Mouse (Mus musculus) G1E (cell line): ENCODE data around the gene Osgepl1. TPM values are rescaled to one million over a fixed set of nuclear protein-coding genes. Genes with fewer than 3 reads are reported as not detected.
A peak's percentile ranks its signal among the peaks of the same experiment; 100 is the strongest.
"Not testable (repeated sequence)": the region's sequence is repeated elsewhere in the genome, so short reads cannot be mapped to it uniquely, and the experiment has no call there.

Source experiments
- ATAC-seq: 2 replicates; pipeline ENCODE4 v1.8.0; 2016; ENCODE audit warnings: mild to moderate bottlenecking; ENCODE audit not compliant: insufficient number of reproducible peaks, poor library complexity, low FRiP score, severe bottlenecking; ENCODE audit errors: extremely low read depth
- DNase-seq: peaks from one replicate; pipeline ENCODE4 v3.0.0; 2012; ENCODE audit warnings: low spot score
- H3K27me3 ChIP-seq: 2 replicates; pipeline ENCODE4 v1.6.1; 2012; ENCODE audit warnings: mild to moderate bottlenecking, low read length, inconsistent platforms; ENCODE audit not compliant: insufficient read depth
- H3K36me3 ChIP-seq: replicated peaks from 2 replicates; pipeline ENCODE3; 2012; ENCODE audit warnings: mild to moderate bottlenecking, inconsistent platforms
- H3K4me1 ChIP-seq: 2 replicates; pipeline ENCODE4 v1.6.1; 2012; ENCODE audit warnings: low read depth, low read length, inconsistent platforms, mixed read lengths; ENCODE audit not compliant: insufficient read depth
- H3K4me3 ChIP-seq: 2 replicates; pipeline ENCODE4 v1.5.1; 2012; ENCODE audit warnings: low read depth, mild to moderate bottlenecking, inconsistent platforms, low read length, moderate library complexity, mixed read lengths
- H3K9me3 ChIP-seq: replicated peaks from 2 replicates; pipeline ENCODE4 v1.6.1; 2012; ENCODE audit warnings: inconsistent platforms
- CTCF ChIP-seq: IDR thresholded peaks from 2 replicates; pipeline ENCODE4 v1.5.1; 2012; ENCODE audit warnings: low read depth, low read length, inconsistent platforms, mixed read lengths
- GATA1 ChIP-seq: IDR thresholded peaks from 2 replicates; pipeline ENCODE4 v1.6.1; 2012; ENCODE audit warnings: borderline replicate concordance, low read length, inconsistent platforms, mixed read lengths
- GATA2 ChIP-seq: IDR thresholded peaks from 2 replicates; pipeline ENCODE4 v1.6.1; 2012; ENCODE audit warnings: low read depth, low read length, inconsistent platforms, borderline replicate concordance
- POLR2AphosphoS5 ChIP-seq: IDR thresholded peaks from 2 replicates; pipeline ENCODE4 v1.6.1; 2012; ENCODE audit warnings: low read depth, low read length, inconsistent platforms; ENCODE audit not compliant: insufficient replicate concordance
- TAL1 ChIP-seq: conservative IDR thresholded peaks from 2 replicates; pipeline ENCODE4 v1.6.1; 2012; ENCODE audit warnings: low read depth, low read length, inconsistent platforms, mixed read lengths
- polyA plus RNA-seq: library from polyadenylated mRNA; stranded (reverse); fragments of >175 nt; gene quantifications from 2 replicates; pipeline ENCODE4 v1.2.3, GENCODE M21; 2012
- total RNA-seq, 2 experiments: library from RNA; stranded (forward) in 1 of 2; stranded (reverse) in 1 of 2; fragments of 200-1000 nt in 1 of 2; fragments of >200 nt in 1 of 2; fragmentation: Nextera tagmentation in 1 of 2; gene quantifications; 2 replicates each; pipeline ENCODE4 v1.2.3; 2014 to 2017

Gene Osgepl1
- total and polyA plus RNA-seq, 3 experiments: 2.1 to 102 (median 51.6) TPM

DNA sequence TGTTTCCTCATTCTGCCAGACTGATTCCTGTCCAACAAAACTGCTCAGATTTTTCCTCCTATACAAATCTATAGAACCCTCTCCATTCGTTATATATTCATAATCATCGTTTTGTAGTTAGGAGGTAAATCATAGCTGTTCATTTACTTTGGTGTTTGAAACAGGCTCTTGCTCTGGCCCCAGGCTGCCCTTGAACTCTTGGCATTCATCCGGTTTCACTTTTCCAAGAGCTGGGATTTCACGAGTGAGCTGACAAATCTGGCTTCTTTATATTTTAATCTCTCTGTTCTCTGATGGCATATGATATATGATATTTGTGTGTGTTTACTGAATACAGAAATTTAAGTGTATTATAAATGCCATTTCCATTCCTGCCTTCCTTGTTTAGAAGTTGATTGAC lies 12.9 kb upstream of the Osgepl1 start:
- no peak for DNase-seq
- H3K9me3 ChIP-seq: no peaks in the 10 kb centered on the region
- H3K36me3 ChIP-seq: peaks cover 62% of the 10 kb centered on the region
- TF ChIP-seq POLR2AphosphoS5: no peak
- no peak for TF ChIP-seq TAL1
- no peak for TF ChIP-seq CTCF
- no peak for TF ChIP-seq GATA1
- no peak for TF ChIP-seq GATA2
- peaks cover 33% of the 10 kb centered on the region for H3K4me1 ChIP-seq
- no peak for ATAC-seq
- H3K4me3 ChIP-seq: no peak overlapping the region
- H3K27me3 ChIP-seq: no peaks in the 10 kb centered on the region

DNA sequence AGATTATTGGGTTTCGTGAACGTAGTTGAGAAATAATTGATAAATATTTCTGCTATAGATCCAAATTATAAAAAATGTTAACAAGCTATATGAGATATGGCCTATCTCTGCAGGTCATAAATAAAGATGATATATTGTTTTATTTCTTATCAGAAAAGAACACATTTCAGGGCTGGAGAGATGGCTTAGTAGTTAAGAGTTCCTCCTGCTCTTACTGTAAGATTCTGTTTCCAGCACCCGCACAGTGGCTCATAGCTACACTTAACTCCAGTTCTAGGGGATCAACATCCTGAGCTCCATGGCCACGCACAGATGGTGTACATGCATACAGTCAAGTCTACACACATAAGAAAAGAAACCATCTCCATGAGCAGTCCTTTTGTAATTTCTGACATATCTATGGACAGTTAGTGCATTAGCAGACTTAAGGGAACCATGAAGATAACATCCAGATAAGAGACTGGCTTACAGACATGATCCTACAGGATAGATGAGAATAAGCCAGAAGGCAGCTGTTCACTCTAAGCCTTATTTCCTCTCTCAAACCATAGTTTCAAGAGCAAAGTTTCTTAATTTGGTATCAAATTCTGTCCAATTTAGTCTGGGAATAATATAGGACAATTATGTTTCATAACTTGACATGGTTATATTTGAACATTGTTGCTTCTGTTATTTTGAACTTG lies 8.4 kb downstream of the Osgepl1 start:
- no peak for TF ChIP-seq GATA2
- peak; percentile 80 for TF ChIP-seq TAL1
- DNase-seq (no peak), ATAC-seq (peak; percentile 56)
- Histone ChIP-seq H3K27me3 (no peaks in the 10 kb centered on the region), H3K9me3 (no peaks in the 10 kb centered on the region), H3K36me3 (peaks cover 35% of the 10 kb centered on the region), H3K4me3 (no peak overlapping the region), H3K4me1 (peaks cover 58% of the 10 kb centered on the region)

- H3K4me1 ChIP-seq: peaks cover 60% of the 10 kb centered on the region
- DNase-seq (no peak), ATAC-seq (no peak)
- H3K36me3 ChIP-seq: peaks cover 24% of the 10 kb centered on the region
- no peaks in the 10 kb centered on the region for H3K27me3 ChIP-seq
- TF ChIP-seq TAL1 (no peak), GATA2 (no peak), CTCF (no peak), GATA1 (no peak), POLR2AphosphoS5 (no peak)
- no peaks in the 10 kb centered on the region for H3K9me3 ChIP-seq
- H3K4me3 ChIP-seq: peak overlapping the region; percentile 47; the same call in 1 of the 2 replicates
Measured at GRCm38 (mm10) chr1:53323254-53323653, 9.8 kb downstream of the Osgepl1 start.

- H3K4me3 ChIP-seq: no peak overlapping the region
- H3K9me3 ChIP-seq: no peaks in the 10 kb centered on the region
- H3K27me3 ChIP-seq: no peaks in the 10 kb centered on the region
- DNase-seq (peak; percentile 14), ATAC-seq (peak; percentile 62)
- TF ChIP-seq TAL1: peak; percentile 76
- TF ChIP-seq CTCF: no peak
- H3K4me1 ChIP-seq: peaks cover 67% of the 10 kb centered on the region
- H3K36me3 ChIP-seq: peaks cover 18% of the 10 kb centered on the region
Measured at GRCm38 (mm10) chr1:53324277-53324676, 10.9 kb downstream of the Osgepl1 start.

DNA sequence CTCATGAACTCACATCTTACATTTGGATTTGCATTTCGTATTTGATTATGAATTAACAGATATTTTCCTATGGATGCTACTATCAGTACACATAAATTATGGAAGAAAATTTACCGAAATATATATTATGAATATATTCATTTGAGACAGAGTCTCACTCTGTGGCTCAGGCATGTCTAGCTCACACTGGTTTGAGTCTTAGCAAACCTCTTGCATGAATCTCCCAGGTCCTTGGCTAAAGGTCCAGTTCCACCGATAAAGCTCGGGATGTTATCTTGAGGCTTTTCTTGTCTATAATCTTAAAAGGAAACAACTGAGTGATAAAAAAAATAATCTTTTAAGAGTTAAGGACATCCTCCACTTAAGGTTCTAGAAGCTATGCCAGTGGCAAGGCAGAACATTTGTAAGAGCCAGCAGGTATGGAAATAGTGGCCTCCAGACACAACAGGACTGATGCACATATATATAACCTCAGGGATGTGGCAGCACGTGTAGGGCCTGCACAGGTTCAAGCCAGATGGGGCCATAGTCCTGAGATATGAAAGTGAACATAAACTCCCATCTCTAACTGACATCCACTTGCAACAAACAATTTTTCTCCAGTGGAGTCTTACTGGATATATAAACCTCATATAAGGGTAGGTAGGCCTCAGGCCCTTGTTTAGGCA lies 11.5 kb downstream of the Osgepl1 start:
- no peaks in the 10 kb centered on the region for H3K27me3 ChIP-seq
- peaks cover 14% of the 10 kb centered on the region for H3K36me3 ChIP-seq
- peaks cover 67% of the 10 kb centered on the region for H3K4me1 ChIP-seq
- TF ChIP-seq CTCF (no peak), GATA1 (no peak), GATA2 (no peak), POLR2AphosphoS5 (no peak)
- ATAC-seq (no peak), DNase-seq (no peak)
- no peaks in the 10 kb centered on the region for H3K9me3 ChIP-seq
- H3K4me3 ChIP-seq: no peak overlapping the region

DNA sequence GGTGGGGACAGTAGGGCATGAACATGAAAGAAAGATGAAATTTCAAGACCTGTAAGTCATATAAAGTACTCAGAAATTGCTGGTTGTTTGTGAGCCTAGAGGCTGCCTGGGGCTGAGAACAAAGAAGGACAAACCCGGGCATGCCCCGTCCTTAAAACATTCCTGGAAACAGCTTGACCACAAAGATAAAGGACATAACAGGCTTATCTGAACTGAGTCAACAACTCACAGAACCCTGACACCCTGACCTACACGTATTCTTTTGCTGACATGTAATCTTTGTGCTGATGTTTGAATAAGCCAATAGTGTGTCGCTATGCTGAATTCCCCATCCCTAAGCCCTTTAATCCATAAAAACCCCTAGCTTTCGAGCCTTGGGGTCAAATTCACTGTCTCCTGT lies 20.1 kb downstream of the Osgepl1 start:
- H3K27me3 ChIP-seq, ATAC-seq, H3K36me3 ChIP-seq, DNase-seq, H3K4me3 ChIP-seq: not testable (repeated sequence)
- peaks cover 19% of the 10 kb centered on the region for H3K4me1 ChIP-seq
- peaks cover 10% of the 10 kb centered on the region for H3K9me3 ChIP-seq

DNA sequence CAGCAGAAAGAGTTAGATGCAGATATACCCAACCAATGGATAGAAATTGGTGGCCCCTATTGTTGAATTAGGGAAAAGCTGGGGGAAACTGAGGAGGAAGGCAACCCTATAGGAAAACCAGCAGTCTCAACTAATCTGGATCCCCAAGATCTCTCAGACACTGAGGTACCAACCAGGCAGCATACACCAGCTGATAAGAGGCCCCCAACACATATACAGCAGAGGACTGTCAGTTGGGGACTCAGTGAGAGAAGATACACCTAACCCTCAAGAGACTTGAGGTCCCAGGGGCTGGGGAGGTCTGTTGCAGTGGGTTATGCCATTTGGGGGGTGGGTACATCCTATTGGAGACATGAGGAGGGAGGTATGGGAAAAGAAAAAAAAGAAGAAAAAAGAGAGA lies 22.0 kb downstream of the Osgepl1 start:
- DNase-seq (no peak), ATAC-seq (no peak)
- Histone ChIP-seq H3K9me3 (peaks cover 10% of the 10 kb centered on the region), H3K27me3 (no peaks in the 10 kb centered on the region), H3K4me3 (no peak overlapping the region), H3K36me3 (no peaks in the 10 kb centered on the region), H3K4me1 (peaks cover 9% of the 10 kb centered on the region; the same call in 1 of the 2 replicates)
- TF ChIP-seq CTCF (no peak), POLR2AphosphoS5 (no peak), TAL1 (no peak), GATA2 (no peak), GATA1 (no peak)

- Histone ChIP-seq H3K9me3 (peaks cover 10% of the 10 kb centered on the region), H3K4me1 (peaks cover 14% of the 10 kb centered on the region; the same call in 1 of the 2 replicates), H3K36me3 (peaks cover 15% of the 10 kb centered on the region)
- ATAC-seq, DNase-seq, H3K27me3 ChIP-seq, H3K4me3 ChIP-seq: not testable (repeated sequence)
Measured at GRCm38 (mm10) chr1:53337403-53337802, 24.0 kb downstream of the Osgepl1 start.
